Mouse (Mus musculus): ENCODE measurements around the gene Mucl2. TPM values are rescaled to one million over a fixed set of nuclear protein-coding genes. Genes with fewer than 3 reads are reported as not detected.
"Not testable (repeated sequence)": the region's sequence is repeated elsewhere in the genome, so short reads cannot be mapped to it uniquely, and the experiment has no call there.

Gene Mucl2
- total RNA-seq (2021), result not detected

GRCm38 (mm10) chr15:103899212-103899611 is at the start of gene Mucl2:
TSS of gene Mucl2 (minus strand) at chr15:103899312.
- no peak for DNase-seq

DNA sequence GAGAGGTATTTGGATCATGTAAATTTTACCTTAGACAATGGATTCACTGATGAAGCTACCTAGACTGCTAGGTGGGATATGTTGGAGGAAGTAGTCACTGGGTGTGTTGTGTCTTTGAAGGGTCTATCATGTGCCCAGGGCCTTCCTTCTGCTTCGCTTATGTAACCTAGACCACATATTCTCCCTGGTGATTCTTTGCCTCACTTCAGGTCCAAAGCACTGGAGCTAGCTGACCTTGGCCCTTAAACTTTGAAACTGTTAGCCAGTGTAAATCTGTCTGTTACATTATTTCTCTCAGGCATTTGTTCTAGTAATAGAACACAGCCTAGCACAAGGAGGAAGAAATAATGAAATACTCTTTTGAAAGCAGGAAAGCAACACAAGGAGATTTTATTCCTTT is 13.9 kb upstream of the Mucl2 start:
- not testable (repeated sequence) for DNase-seq

Small RNAs within 50 kb of the gene (microRNA-seq; reads per million reads assigned to microRNA genes)
- 0 reads per million in 2 experiments for gene Gm22852

Other genes with a start within 250 kb of the Mucl2 start
- gene Mucl1, start 143.8 kb downstream of the Mucl2 start, total RNA-seq (2021), result not detected

All from layer of hippocampus, postnatal 36 days (tissue).